Mouse (Mus musculus): ENCODE results near the gene Engase.

Gene Engase

GRCm38 (mm10) chr11:118476396-118477373, at the start of gene Engase:
TSS of gene Engase (plus strand) at chr11:118476829.
- in situ Hi-C loops (cut with MboI, MseI), result no loop called here

GRCm38 (mm10) chr11:118427266-118427779, 49.3 kb upstream of the Engase start:
- in situ Hi-C loops (cut with MboI, MseI), result no loop called here

- in situ Hi-C loops (cut with MboI, MseI), result no loop called here
Observed at GRCm38 (mm10) chr11:118427986-118428385, 48.6 kb upstream of the Engase start, which contains the start of gene C1qtnf1. TSS of gene C1qtnf1 (plus strand) at chr11:118428203.

- in situ Hi-C loops (cut with MboI, MseI), result no loop called here
Observed at GRCm38 (mm10) chr11:118428460-118428868, 48.2 kb upstream of the Engase start.

- in situ Hi-C loops (cut with MboI, MseI), result no loop called here
Observed at GRCm38 (mm10) chr11:118428944-118429709, 47.5 kb upstream of the Engase start.

- in situ Hi-C loops (cut with MboI, MseI), result no loop called here
Observed at GRCm38 (mm10) chr11:118430291-118430885, 46.2 kb upstream of the Engase start.

- in situ Hi-C loops (cut with MboI, MseI), result no loop called here
Observed at GRCm38 (mm10) chr11:118431100-118431948, 45.3 kb upstream of the Engase start.

- in situ Hi-C loops (cut with MboI, MseI), result no loop called here
Observed at GRCm38 (mm10) chr11:118433398-118433868, 43.2 kb upstream of the Engase start.

GRCm38 (mm10) chr11:118434093-118434492, 42.5 kb upstream of the Engase start:
- in situ Hi-C loops (cut with MboI, MseI), result no loop called here

- in situ Hi-C loops (cut with MboI, MseI), result no loop called here
Observed at GRCm38 (mm10) chr11:118436471-118436935, 40.1 kb upstream of the Engase start.

- in situ Hi-C loops (cut with MboI, MseI), result no loop called here
Observed at GRCm38 (mm10) chr11:118438665-118439414, 37.8 kb upstream of the Engase start.

GRCm38 (mm10) chr11:118442691-118443090, 33.9 kb upstream of the Engase start:
- in situ Hi-C loops (cut with MboI, MseI), result no loop called here

GRCm38 (mm10) chr11:118443201-118443970, 33.2 kb upstream of the Engase start:
- in situ Hi-C loops (cut with MboI, MseI), result no loop called here

GRCm38 (mm10) chr11:118445843-118446242, 30.8 kb upstream of the Engase start:
- in situ Hi-C loops (cut with MboI, MseI), result loop anchor here (5.0 kb wide), 1 partner anchor 41 kb away; no protein-coding TSS in a partner anchor

- in situ Hi-C loops (cut with MboI, MseI), result loop anchor here (5.0 kb wide), 1 partner anchor 40 kb away; no protein-coding TSS in a partner anchor
Observed at GRCm38 (mm10) chr11:118447346-118447745, 29.3 kb upstream of the Engase start.

GRCm38 (mm10) chr11:118448385-118448784, 28.2 kb upstream of the Engase start:
- in situ Hi-C loops (cut with MboI, MseI), result loop anchor here (5.0 kb wide), 1 partner anchor 39 kb away; no protein-coding TSS in a partner anchor

GRCm38 (mm10) chr11:118451211-118451610, 25.4 kb upstream of the Engase start:
- in situ Hi-C loops (cut with MboI, MseI), result no loop called here

GRCm38 (mm10) chr11:118452955-118453354, 23.7 kb upstream of the Engase start:
- in situ Hi-C loops (cut with MboI, MseI), result no loop called here
